Mouse (Mus musculus) intestine, embryonic 14.5 days (tissue): Measurements from ENCODE around the gene Fbf1. TPM values are rescaled to one million over a fixed set of nuclear protein-coding genes. Genes with fewer than 3 reads are reported as not detected.

Experiments
- ATAC-seq: fragments of 200-750 bp; cut with Nextera tagmentation; replicated peaks from 2 replicates; pipeline ENCODE4 v1.8.0; 2017; ENCODE audit warnings: low read depth, moderate number of reproducible peaks, moderate TSS enrichment, moderate library complexity; ENCODE audit not compliant: low FRiP score, low TSS enrichment
- DNase-seq: peaks from one replicate; pipeline ENCODE4 v3.0.0-alpha.2; 2018; ENCODE audit warnings: low spot score
- H3K27ac ChIP-seq: fragments of 300-500 bp; sonication (generic); 2 replicates; pipeline ENCODE4 v1.5.1; 2014; ENCODE audit warnings: low read depth, mild to moderate bottlenecking, control low read depth
- H3K27me3 ChIP-seq: fragments of 300-500 bp; sonication (generic); replicated peaks from 2 replicates; pipeline ENCODE4 v1.6.1; 2014; ENCODE audit warnings: low read length, control low read depth; ENCODE audit not compliant: control insufficient read depth, insufficient read depth
- H3K36me3 ChIP-seq: fragments of 300-500 bp; sonication (generic); 2 replicates; pipeline ENCODE4 v1.6.1; 2014; ENCODE audit warnings: low read length, control low read depth; ENCODE audit not compliant: control insufficient read depth, insufficient read depth
- H3K4me1 ChIP-seq: fragments of 300-500 bp; sonication (generic); replicated peaks from 2 replicates; pipeline ENCODE4 v1.6.1; 2014; ENCODE audit warnings: low read length, control low read depth, mixed read lengths; ENCODE audit not compliant: control insufficient read depth, insufficient read depth
- H3K4me2 ChIP-seq: fragments of 300-500 bp; sonication (generic); 2 replicates; pipeline ENCODE4 v1.6.1; 2014; ENCODE audit warnings: low read length
- H3K4me3 ChIP-seq: fragments of 300-500 bp; sonication (generic); 2 replicates; pipeline ENCODE4 v1.5.1; 2014; ENCODE audit warnings: low read depth, low read length, control low read depth, mixed read lengths
- H3K9ac ChIP-seq: fragments of 300-500 bp; sonication (generic); 2 replicates; pipeline ENCODE4 v1.6.1; 2014; ENCODE audit warnings: mild to moderate bottlenecking, low read length
- H3K9me3 ChIP-seq: fragments of 300-500 bp; sonication (generic); 2 replicates; pipeline ENCODE4 v1.6.1; 2016; ENCODE audit warnings: low read length, control low read depth; ENCODE audit not compliant: control insufficient read depth
- WGBS: fragments of 180-500 bp; shearing (Covaris S2); extraction: QIAGEN DNeasy Blood & Tissue Kit; methylation state at CpG from one replicate; pipeline ENCODE4 v1.1.7; 2014; 5-methylcytosine and 5-hydroxymethylcytosine counted together
- polyA plus RNA-seq: library from polyadenylated mRNA; unstranded; fragments of >200 nt; fragmentation: Nextera tagmentation; extraction: Ambion mirVana; gene quantifications from 2 replicates; pipeline ENCODE4 v1.2.1, GENCODE M21; 2014

The Fbf1 gene
- polyA plus RNA-seq, 1 experiment from 2014 or later, result 22.8 TPM

DNA sequence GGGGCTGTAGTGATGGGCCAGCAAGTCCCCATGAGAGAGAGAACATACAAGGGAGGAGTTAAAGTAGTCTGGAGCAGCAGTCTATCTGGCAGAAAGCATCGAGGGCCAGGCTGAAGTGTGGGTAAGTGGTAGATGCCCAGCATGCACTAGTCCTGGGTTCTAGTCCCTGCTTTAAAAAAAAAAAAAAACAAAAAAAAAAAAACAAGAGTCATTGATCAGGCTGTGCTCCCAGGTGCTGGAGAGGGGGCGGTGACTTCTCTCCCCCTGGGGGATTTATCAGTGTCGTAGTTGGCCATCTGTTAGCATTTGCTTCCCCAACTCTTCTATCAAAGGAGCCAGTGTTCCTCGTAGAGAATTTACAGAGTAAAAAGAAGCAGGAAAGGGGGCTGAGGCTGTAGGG lies 38.7 kb upstream of the Fbf1 start:
- WGBS, result 79% methylated on average over 4 of the region's 4 CpGs
- ATAC-seq (no peak), DNase-seq (no peak)
- Histone ChIP-seq H3K27me3 (no peaks in the 10 kb centered on the region), H3K4me1 (no peaks in the 10 kb centered on the region), H3K4me2 (no peak overlapping the region), H3K9me3 (no peaks in the 10 kb centered on the region), H3K27ac (no peak overlapping the region), H3K4me3 (no peak overlapping the region), H3K9ac (no peak overlapping the region), H3K36me3 (peaks cover 21% of the 10 kb centered on the region; the same call in 1 of the 2 replicates)

DNA sequence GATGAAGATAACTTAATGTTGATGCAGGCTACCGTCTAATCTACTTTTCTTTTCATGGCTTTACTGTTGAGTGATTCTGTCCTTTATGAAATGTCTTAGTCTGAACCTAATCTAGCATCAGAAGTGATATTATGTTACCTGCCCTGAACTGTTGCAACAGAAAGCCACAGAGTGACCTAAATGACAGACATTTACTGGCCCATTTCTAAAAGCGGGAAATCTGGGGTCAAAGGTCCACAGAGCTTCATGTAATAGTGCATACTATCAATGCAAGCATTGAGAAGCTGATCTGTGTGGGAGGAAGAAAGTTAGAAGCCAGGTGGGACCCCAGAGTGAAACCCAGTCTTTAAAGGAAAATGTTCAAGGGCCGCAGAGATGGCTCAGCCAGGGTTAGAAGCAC lies 35.2 kb upstream of the Fbf1 start:
- Histone ChIP-seq H3K36me3 (peaks cover 21% of the 10 kb centered on the region; the same call in 1 of the 2 replicates), H3K9me3 (no peaks in the 10 kb centered on the region), H3K4me3 (no peak overlapping the region), H3K4me1 (0 out of 2 replicates have a peak, but pooled peaks cover 4% of the 10 kb centered on the region), H3K27ac (no peak overlapping the region), H3K27me3 (no peaks in the 10 kb centered on the region), H3K4me2 (no peak overlapping the region), H3K9ac (no peak overlapping the region)
- 89% methylated on average over 3 of the region's 3 CpGs for WGBS
- ATAC-seq, result no peak
- no peak for DNase-seq

DNA sequence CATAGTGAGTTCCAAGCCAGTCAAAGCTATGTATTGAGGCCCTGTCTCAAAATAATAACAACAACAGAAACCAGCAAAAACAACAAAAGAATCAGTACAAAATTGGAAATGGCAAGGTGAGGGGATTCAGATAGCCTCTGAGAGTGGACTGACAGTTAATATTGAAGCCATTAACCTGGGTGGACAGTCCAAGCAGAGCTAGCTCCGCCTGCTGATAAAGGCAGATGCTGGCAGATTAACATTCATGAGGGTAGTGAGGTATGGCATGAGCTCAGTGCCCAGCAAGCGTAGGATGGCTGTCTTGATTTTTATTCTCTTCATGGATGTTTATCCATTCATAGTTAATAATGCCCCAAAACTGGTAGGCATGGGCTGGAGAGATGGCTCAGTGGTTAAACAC lies 33.2 kb upstream of the Fbf1 start:
- no peak overlapping the region for H3K9ac ChIP-seq
- H3K4me1 ChIP-seq, result 0 out of 2 replicates have a peak, but pooled peaks cover 12% of the 10 kb centered on the region
- DNase-seq (no peak), ATAC-seq (no peak)
- H3K9me3 ChIP-seq, result no peaks in the 10 kb centered on the region
- WGBS, result 93% methylated on average over 2 of the region's 2 CpGs
- no peaks in the 10 kb centered on the region for H3K27me3 ChIP-seq
- H3K4me2 ChIP-seq, result no peak overlapping the region
- H3K36me3 ChIP-seq, result peaks cover 15% of the 10 kb centered on the region
- no peak overlapping the region for H3K27ac ChIP-seq
- H3K4me3 ChIP-seq, result no peak overlapping the region

DNA sequence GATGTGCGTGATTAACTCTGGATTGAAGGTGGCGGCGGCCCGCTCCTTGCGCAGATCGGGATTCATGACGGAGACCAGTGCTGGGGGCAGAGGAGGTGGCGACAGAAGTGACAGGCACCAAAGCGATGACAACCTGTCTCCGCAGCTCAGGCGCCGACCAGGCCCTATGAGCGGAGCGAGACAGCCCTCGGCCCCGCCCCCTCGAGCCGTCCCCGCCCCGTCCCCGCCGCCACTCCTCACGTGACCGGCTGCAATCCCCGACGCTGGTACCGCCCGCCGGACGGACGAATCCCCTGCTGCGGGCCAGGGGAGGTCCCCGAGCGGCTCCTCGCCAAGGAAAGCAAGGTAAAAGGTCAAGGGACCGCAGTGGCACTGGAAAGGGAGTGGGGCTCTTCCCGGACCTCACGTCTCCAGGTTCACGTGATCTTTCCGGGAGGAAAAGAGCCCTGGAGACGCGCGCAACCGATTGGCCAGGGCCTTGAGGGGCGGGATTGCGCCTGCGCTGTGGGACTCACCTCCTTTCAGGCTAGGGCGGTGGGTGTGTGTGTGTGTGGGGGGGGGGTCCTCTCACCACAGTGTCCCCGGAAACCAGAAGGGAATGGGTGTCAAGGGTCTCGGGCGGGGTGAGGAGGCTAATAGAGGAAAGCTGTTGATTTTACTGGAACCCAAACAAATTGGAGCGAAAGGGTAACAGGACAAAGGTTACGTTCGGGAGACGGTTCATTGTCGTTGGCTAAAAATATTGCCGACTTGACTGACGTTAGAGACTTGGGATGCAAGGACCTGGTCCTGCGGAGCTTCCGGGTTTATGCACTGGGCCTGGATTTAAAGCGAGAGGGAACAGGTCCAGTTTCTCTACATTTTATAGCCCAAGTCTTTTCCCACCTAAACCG lies 30.9 kb upstream of the Fbf1 start, which contains the start of the genes Ten1 and Acox1:
TSS of gene Ten1 (plus strand) at position 217 of the 893 bp plus-strand sequence.
TSS of gene Acox1 (minus strand) at position 407 of the 893 bp plus-strand sequence.
- peak within 1 kb of the TSS; percentile 90 for H3K4me3 ChIP-seq
- H3K9ac ChIP-seq, result peak within 1 kb of the TSS; percentile 85
- no peaks in the 10 kb centered on the region for H3K27me3 ChIP-seq
- 0 out of 2 replicates have a peak, but pooled peaks cover 12% of the 10 kb centered on the region for H3K4me1 ChIP-seq
- peaks cover 9% of the 10 kb centered on the region; the same call in 1 of the 2 replicates for H3K36me3 ChIP-seq
- peak within 1 kb of the TSS; percentile 57 for H3K4me2 ChIP-seq
- DNase-seq (peak; percentile 97), ATAC-seq (peak; percentile 98)
- peak within 1 kb of the TSS; percentile 95 for H3K27ac ChIP-seq
- under 1% methylated on average over 62 of the region's 62 CpGs for WGBS
- H3K9me3 ChIP-seq, result no peaks in the 10 kb centered on the region

DNA sequence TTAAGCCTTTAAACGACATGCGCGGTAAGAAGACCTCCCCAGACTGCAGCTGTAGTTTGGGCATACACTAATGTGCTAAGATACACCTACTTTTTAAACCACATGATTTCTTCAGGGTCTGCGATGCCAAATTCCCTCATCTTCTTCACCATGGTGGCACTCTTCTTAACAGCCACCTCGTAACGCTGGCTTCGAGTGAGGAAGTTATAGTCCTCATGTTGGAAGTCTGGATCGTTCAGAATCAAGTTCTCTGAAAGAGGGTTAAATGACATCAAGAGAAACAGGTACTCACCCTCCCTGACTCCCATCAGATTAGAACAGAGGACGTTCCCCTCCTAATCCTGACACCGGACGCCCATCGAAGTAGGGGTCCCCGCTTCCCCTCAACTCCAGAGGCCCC lies 30.2 kb upstream of the Fbf1 start:
- no peaks in the 10 kb centered on the region for H3K9me3 ChIP-seq
- peak overlapping the region; percentile 95 for H3K27ac ChIP-seq
- WGBS, result 26% methylated on average over 13 of the region's 13 CpGs
- H3K36me3 ChIP-seq, result peaks cover 9% of the 10 kb centered on the region; the same call in 1 of the 2 replicates
- peak overlapping the region; percentile 85 for H3K9ac ChIP-seq
- DNase-seq, result no peak
- peak overlapping the region; percentile 90 for H3K4me3 ChIP-seq
- ATAC-seq, result no peak
- H3K4me2 ChIP-seq, result peak overlapping the region; percentile 57
- H3K4me1 ChIP-seq, result 0 out of 2 replicates have a peak, but pooled peaks cover 12% of the 10 kb centered on the region
- no peaks in the 10 kb centered on the region for H3K27me3 ChIP-seq

DNA sequence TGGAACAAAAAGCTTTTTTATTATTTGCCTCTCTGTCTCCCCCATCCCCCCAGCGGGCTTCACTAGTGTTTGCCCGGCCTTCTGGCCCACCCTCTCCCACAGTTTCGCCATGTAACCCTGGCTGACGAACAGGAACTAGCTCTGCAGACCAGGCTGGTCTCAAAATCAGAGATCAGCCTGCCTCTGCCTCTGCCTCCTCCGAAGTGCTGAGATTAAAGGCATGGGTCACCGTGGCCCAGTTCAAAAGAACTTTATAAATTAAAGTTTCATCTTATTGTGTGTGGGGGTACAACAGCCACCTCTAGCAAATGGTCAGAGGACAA lies 29.6 kb upstream of the Fbf1 start:
- Histone ChIP-seq H3K9me3 (no peaks in the 10 kb centered on the region), H3K4me3 (peak overlapping the region; percentile 90), H3K4me2 (peak overlapping the region; percentile 57)

DNA sequence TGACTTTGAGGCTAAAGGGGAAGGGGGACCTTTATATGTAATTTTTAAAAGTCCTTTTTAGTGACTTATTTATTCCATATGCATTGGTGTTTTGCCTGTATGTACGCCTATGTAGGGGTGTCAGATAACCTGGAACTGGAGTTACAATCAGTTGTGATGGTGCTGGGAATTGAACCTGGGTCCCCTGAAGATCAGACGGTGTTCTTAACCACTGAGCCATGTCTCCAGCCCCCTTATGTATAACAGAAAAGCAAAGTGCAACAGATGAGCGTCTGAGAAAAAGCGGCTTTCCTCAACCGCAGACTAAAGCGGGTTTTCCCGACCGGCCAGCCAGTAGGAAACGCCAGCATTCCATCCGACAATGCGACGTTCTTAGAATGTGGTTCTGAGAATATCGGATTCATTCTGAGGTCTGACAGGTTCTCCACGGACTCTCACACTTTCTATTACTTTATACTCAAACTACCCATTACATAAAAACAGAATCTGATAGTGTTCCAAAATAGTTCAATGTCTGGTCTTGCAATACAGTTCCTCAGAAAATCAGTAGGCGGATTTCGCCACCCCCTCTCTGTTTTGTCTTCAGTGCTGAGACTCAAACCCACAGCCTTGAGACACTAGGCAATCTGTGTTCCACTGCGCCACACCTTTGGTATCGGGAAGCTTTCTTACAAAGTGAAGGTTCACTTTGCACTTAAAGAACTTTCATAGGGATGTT lies 29.1 kb upstream of the Fbf1 start:
- H3K27me3 ChIP-seq, result no peaks in the 10 kb centered on the region
- H3K36me3 ChIP-seq, result peaks cover 9% of the 10 kb centered on the region; the same call in 1 of the 2 replicates
- ATAC-seq, result no peak
- 0 out of 2 replicates have a peak, but pooled peaks cover 12% of the 10 kb centered on the region for H3K4me1 ChIP-seq
- H3K4me2 ChIP-seq, result peak overlapping the region; percentile 57
- no peak overlapping the region for H3K27ac ChIP-seq
- H3K4me3 ChIP-seq, result no peak overlapping the region
- WGBS, result 93% methylated on average over 18 of the region's 18 CpGs
- DNase-seq, result no peak
- no peaks in the 10 kb centered on the region for H3K9me3 ChIP-seq
- no peak overlapping the region for H3K9ac ChIP-seq

More for the DNA sequence above, 29.6 kb upstream of the Fbf1 start:
- Histone ChIP-seq H3K27ac (no peak overlapping the region), H3K27me3 (no peaks in the 10 kb centered on the region), H3K36me3 (peaks cover 9% of the 10 kb centered on the region; the same call in 1 of the 2 replicates), H3K9ac (no peak overlapping the region), H3K4me1 (0 out of 2 replicates have a peak, but pooled peaks cover 12% of the 10 kb centered on the region)
- DNase-seq, result no peak
- ATAC-seq, result no peak
- WGBS, result 86% methylated on average over 6 of the region's 6 CpGs

DNA sequence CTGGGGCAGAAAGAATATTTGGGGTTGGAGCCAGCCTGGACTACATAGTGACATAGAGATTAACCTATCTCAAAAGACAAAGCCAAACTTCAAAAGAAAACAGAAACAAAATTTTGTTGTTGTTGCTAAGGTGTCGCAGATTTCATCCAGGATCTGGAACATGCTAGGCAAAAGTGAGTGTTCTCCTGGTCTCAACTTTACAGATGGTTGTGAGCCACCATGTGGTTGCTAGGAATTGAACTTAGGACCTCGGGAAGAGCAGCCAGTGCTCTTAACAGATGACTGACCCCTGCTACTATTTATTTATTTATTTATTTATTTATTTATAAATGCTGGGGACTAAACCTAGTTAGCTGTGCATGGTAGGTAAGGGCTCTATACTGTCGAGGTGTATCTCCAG lies 28.4 kb upstream of the Fbf1 start:
- H3K27ac ChIP-seq, result no peak overlapping the region
- no peak overlapping the region for H3K4me2 ChIP-seq
- H3K4me3 ChIP-seq, result no peak overlapping the region
- 0 out of 2 replicates have a peak, but pooled peaks cover 12% of the 10 kb centered on the region for H3K4me1 ChIP-seq
- peaks cover 9% of the 10 kb centered on the region; the same call in 1 of the 2 replicates for H3K36me3 ChIP-seq
- ATAC-seq (no peak), DNase-seq (no peak)
- no peaks in the 10 kb centered on the region for H3K27me3 ChIP-seq
- WGBS, result 84% methylated on average over 3 of the region's 3 CpGs
- no peaks in the 10 kb centered on the region for H3K9me3 ChIP-seq
- no peak overlapping the region for H3K9ac ChIP-seq
